Mouse (Mus musculus): ENCODE results near the gene Map7d1. TPM values are rescaled to one million over a fixed set of nuclear protein-coding genes. Genes with fewer than 3 reads are reported as not detected.

Map7d1 gene
- polyA plus RNA-seq, 1 experiment from 2014 or later: 7.2 TPM

GRCm38 (mm10) chr4:126252411-126253237 is 3.5 kb downstream of the Map7d1 start:
- ATAC-seq (no peak), DNase-seq (no peak)
- peaks cover 52% of the 10 kb centered on the region for H3K4me1 ChIP-seq (ENCODE audit: insufficient read depth)
- no peaks in the 10 kb centered on the region for H3K9me3 ChIP-seq (ENCODE audit: low read length)
- no peak for TF ChIP-seq EP300 (IDR thresholded peaks at IDR 0.05; ENCODE audit: low read depth)
- TF ChIP-seq CTCF (IDR thresholded peaks at IDR 0.05; ENCODE audit: low read depth): no peak
- no peak overlapping the region for H3K4me3 ChIP-seq (ENCODE audit: low read depth, low read length)
- no peaks in the 10 kb centered on the region; the same call in 1 of the 2 replicates for H3K36me3 ChIP-seq (replicated peaks; ENCODE audit: insufficient read depth, low read length)
- H3K9ac ChIP-seq (replicated peaks): 0 out of 2 replicates have a peak overlapping the region, but pooled peaks have one; percentile 7
- 80% methylated on average over 17 of the region's 17 CpGs for WGBS (ENCODE audit: insufficient replicate concordance)
- H3K27ac ChIP-seq (ENCODE audit: low read depth): 0 out of 2 replicates have a peak overlapping the region, but pooled peaks have one; percentile 39
- no peak overlapping the region for H3K4me2 ChIP-seq (ENCODE audit: low read depth, low read length)
- H3K27me3 ChIP-seq (ENCODE audit: insufficient read depth, low read length): 0 out of 2 replicates have a peak, but pooled peaks cover 2% of the 10 kb centered on the region

- no peak for TF ChIP-seq EP300 (IDR thresholded peaks at IDR 0.05; ENCODE audit: low read depth)
- no peak for TF ChIP-seq CTCF (IDR thresholded peaks at IDR 0.05; ENCODE audit: low read depth)
- no peak for ATAC-seq
- Histone ChIP-seq H3K27ac (ENCODE audit: low read depth) (peak overlapping the region; percentile 60; the same call in 1 of the 2 replicates), H3K9me3 (ENCODE audit: low read length) (no peaks in the 10 kb centered on the region), H3K4me3 (ENCODE audit: low read depth, low read length) (no peak overlapping the region), H3K36me3 (replicated peaks; ENCODE audit: insufficient read depth, low read length) (peaks cover 4% of the 10 kb centered on the region; the same call in 1 of the 2 replicates), H3K4me1 (ENCODE audit: insufficient read depth) (peaks cover 43% of the 10 kb centered on the region), H3K27me3 (ENCODE audit: insufficient read depth, low read length) (0 out of 2 replicates have a peak, but pooled peaks cover 2% of the 10 kb centered on the region), H3K9ac (replicated peaks) (0 out of 2 replicates have a peak overlapping the region, but pooled peaks have one; percentile 21), H3K4me2 (ENCODE audit: low read depth, low read length) (peak overlapping the region; percentile 35)
- 44% methylated on average over 11 of the region's 11 CpGs for WGBS (ENCODE audit: insufficient replicate concordance)
- peak; percentile 44 for DNase-seq
Observed at GRCm38 (mm10) chr4:126251655-126252254, 4.4 kb downstream of the Map7d1 start.

GRCm38 (mm10) chr4:126250659-126251058 is 5.5 kb downstream of the Map7d1 start:
- 0 out of 2 replicates have a peak, but pooled peaks cover 2% of the 10 kb centered on the region for H3K27me3 ChIP-seq (ENCODE audit: insufficient read depth, low read length)
- H3K9me3 ChIP-seq (ENCODE audit: low read length): no peaks in the 10 kb centered on the region
- DNase-seq (no peak), ATAC-seq (no peak)
- TF ChIP-seq EP300 (IDR thresholded peaks at IDR 0.05; ENCODE audit: low read depth) (no peak), CTCF (IDR thresholded peaks at IDR 0.05; ENCODE audit: low read depth) (no peak)
- H3K27ac ChIP-seq (ENCODE audit: low read depth): no peak overlapping the region
- peaks cover 4% of the 10 kb centered on the region; the same call in 1 of the 2 replicates for H3K36me3 ChIP-seq (replicated peaks; ENCODE audit: insufficient read depth, low read length)
- peaks cover 38% of the 10 kb centered on the region for H3K4me1 ChIP-seq (ENCODE audit: insufficient read depth)
- no peak overlapping the region for H3K4me2 ChIP-seq (ENCODE audit: low read depth, low read length)
- H3K9ac ChIP-seq (replicated peaks): no peak overlapping the region
- H3K4me3 ChIP-seq (ENCODE audit: low read depth, low read length): no peak overlapping the region
- 68% methylated on average over 4 of the region's 4 CpGs for WGBS (ENCODE audit: insufficient replicate concordance)

- Histone ChIP-seq H3K9me3 (ENCODE audit: low read length) (no peaks in the 10 kb centered on the region), H3K27ac (ENCODE audit: low read depth) (no peak overlapping the region), H3K27me3 (ENCODE audit: insufficient read depth, low read length) (no peaks in the 10 kb centered on the region), H3K36me3 (replicated peaks; ENCODE audit: insufficient read depth, low read length) (peaks cover 4% of the 10 kb centered on the region; the same call in 1 of the 2 replicates), H3K4me1 (ENCODE audit: insufficient read depth) (peaks cover 19% of the 10 kb centered on the region), H3K4me3 (ENCODE audit: low read depth, low read length) (no peak overlapping the region), H3K4me2 (ENCODE audit: low read depth, low read length) (no peak overlapping the region), H3K9ac (replicated peaks) (no peak overlapping the region)
- ATAC-seq (no peak), DNase-seq (no peak)
- TF ChIP-seq CTCF (IDR thresholded peaks at IDR 0.05; ENCODE audit: low read depth): no peak
- no peak for TF ChIP-seq EP300 (IDR thresholded peaks at IDR 0.05; ENCODE audit: low read depth)
- 55% methylated on average over 11 of the region's 11 CpGs for WGBS (ENCODE audit: insufficient replicate concordance)
Observed at GRCm38 (mm10) chr4:126248261-126248868, 7.8 kb downstream of the Map7d1 start.

- TF ChIP-seq EP300 (IDR thresholded peaks at IDR 0.05; ENCODE audit: low read depth) (no peak), CTCF (IDR thresholded peaks at IDR 0.05; ENCODE audit: low read depth) (no peak)
- Histone ChIP-seq H3K4me1 (ENCODE audit: insufficient read depth) (peaks cover 7% of the 10 kb centered on the region), H3K4me2 (ENCODE audit: low read depth, low read length) (no peak overlapping the region), H3K27ac (ENCODE audit: low read depth) (no peak overlapping the region), H3K4me3 (ENCODE audit: low read depth, low read length) (no peak overlapping the region), H3K9me3 (ENCODE audit: low read length) (no peaks in the 10 kb centered on the region), H3K36me3 (replicated peaks; ENCODE audit: insufficient read depth, low read length) (peaks cover 9% of the 10 kb centered on the region), H3K9ac (replicated peaks) (no peak overlapping the region), H3K27me3 (ENCODE audit: insufficient read depth, low read length) (no peaks in the 10 kb centered on the region)
- no peak for ATAC-seq
- WGBS (ENCODE audit: insufficient replicate concordance): 85% methylated on average over 13 of the region's 13 CpGs
- DNase-seq: no peak
Observed at GRCm38 (mm10) chr4:126246202-126246889, 9.8 kb downstream of the Map7d1 start.
